Mouse (Mus musculus): ENCODE data around the gene Ctnna2. TPM values are rescaled to one million over a fixed set of nuclear protein-coding genes. Genes with fewer than 3 reads are reported as not detected.
A peak's percentile ranks its signal among the peaks of the same experiment; 100 is the strongest.

Gene Ctnna2
- 89.0 and 99.8 TPM in 2 replicates for polyA plus RNA-seq (2014; fragmentation: Nextera tagmentation; extraction: Ambion mirVana)

DNA sequence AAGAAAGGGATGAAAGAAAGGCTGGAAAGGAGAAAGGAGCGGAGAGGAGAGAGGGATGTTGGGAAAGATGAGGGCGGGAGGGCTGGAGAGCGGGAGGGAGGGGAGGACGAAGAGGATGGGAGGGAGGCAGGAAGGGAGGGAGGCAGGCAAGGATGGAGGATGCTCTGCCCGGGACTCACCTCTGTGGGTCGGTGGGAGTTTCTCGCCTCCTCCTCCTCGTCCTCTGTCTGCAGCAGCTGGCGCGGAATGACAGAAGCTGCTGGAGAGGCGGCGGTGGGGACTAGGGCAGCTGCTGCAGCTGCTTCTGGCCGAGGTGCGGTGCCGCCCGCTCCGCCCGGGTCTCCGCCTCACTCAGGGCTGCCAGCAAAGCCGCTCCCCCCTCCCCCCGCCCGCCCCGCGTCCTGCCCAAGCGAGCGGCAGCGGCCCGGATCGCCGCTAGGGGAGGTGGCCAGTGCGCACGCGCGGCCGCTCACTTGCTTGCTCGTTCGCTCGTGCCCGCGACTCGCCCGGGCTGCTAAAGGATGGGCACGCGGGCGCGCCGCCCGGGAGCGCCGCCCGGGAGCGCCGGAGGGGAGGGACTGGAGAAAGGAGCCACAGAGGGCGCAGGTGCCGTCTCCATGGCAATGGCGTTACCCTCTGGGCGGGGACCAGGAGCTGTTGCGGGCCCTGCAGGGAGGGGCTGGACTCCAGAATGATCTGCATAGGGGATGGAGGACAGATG lies at the start of gene Ctnna2:
Ctnna2 (minus strand) TSS at position 459 of the 721 bp plus-strand sequence.
- no peaks in the 10 kb centered on the region for H3K27me3 ChIP-seq (replicated peaks; ENCODE audit: control insufficient read depth, insufficient read depth, low read length)
- H3K9ac ChIP-seq (ENCODE audit: low read length) = peak within 1 kb of the TSS; percentile 72
- peak within 1 kb of the TSS; percentile 57 for H3K4me3 ChIP-seq (ENCODE audit: low read depth, low read length)
- DNase-seq (ENCODE audit: low spot score) (peak; percentile 98), ATAC-seq (peak; percentile 96)
- H3K36me3 ChIP-seq (ENCODE audit: control insufficient read depth, insufficient read depth, low read length) = no peaks in the 10 kb centered on the region
- under 1% methylated on average over 46 of the region's 58 CpGs for WGBS
- H3K4me2 ChIP-seq (ENCODE audit: low read length) = peak within 1 kb of the TSS; percentile 58
- H3K27ac ChIP-seq (ENCODE audit: low read depth, low read length) = peak within 1 kb of the TSS; percentile 97
- no peaks in the 10 kb centered on the region for H3K9me3 ChIP-seq (replicated peaks; ENCODE audit: control insufficient read depth, low read length)
- H3K4me1 ChIP-seq (ENCODE audit: control insufficient read depth, insufficient read depth, low read length) = peaks cover 24% of the 10 kb centered on the region

DNA sequence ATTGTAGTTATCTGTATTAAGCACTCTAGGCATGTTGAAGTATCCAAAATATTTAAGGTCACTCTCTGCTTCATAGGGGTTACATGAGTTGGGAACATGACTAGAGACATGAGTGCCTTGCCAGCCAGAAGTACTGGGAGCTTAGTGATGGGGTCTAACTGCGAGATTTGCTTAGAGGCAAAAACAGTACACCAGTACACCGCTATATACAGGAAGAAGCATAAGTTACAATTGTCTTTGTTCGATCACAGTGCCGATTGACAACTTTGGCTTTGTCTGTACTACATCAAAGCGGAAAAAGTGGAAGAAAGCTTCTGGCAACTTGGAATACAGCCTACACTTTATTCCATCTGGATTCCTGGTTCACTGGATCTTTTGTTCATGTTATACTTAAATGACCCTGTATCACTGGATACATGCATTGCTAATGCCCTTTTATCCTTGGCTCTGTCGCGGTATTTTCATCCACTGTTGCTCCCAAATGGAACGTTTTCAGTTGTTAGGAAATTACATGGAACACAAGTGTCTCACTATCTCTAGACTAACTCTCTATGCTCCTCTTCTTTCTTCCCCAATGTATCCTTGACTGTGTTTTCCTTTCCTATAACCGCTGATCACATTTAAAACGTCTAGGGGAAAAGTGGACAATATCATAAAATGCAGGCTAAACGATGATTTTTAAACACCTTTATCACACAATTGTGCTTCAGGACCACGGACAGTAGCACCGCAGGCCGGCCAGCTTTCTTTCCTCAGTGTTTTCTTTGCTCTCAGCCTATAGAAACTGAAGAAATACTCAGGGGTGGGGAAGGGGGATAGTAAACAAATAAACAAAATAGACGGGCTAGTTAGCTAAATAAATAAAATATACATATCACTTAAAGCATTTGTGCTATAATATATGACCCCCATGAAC lies 896 bp upstream of the Ctnna2 start:
- peak overlapping the region; percentile 58 for H3K4me2 ChIP-seq (ENCODE audit: low read length)
- H3K9me3 ChIP-seq (replicated peaks; ENCODE audit: control insufficient read depth, low read length) = no peaks in the 10 kb centered on the region
- WGBS = 5% methylated on average over 15 of the region's 15 CpGs
- peak; percentile 54 for DNase-seq (ENCODE audit: low spot score)
- no peaks in the 10 kb centered on the region for H3K27me3 ChIP-seq (replicated peaks; ENCODE audit: control insufficient read depth, insufficient read depth, low read length)
- peaks cover 24% of the 10 kb centered on the region for H3K4me1 ChIP-seq (ENCODE audit: control insufficient read depth, insufficient read depth, low read length)
- H3K27ac ChIP-seq (ENCODE audit: low read depth, low read length) = peak overlapping the region; percentile 48; the same call in 1 of the 2 replicates
- peak overlapping the region; percentile 72 for H3K9ac ChIP-seq (ENCODE audit: low read length)
- H3K36me3 ChIP-seq (ENCODE audit: control insufficient read depth, insufficient read depth, low read length) = no peaks in the 10 kb centered on the region
- ATAC-seq = peak; percentile 22; the same call in 1 of the 2 replicates
- peak overlapping the region; percentile 57 for H3K4me3 ChIP-seq (ENCODE audit: low read depth, low read length)

DNA sequence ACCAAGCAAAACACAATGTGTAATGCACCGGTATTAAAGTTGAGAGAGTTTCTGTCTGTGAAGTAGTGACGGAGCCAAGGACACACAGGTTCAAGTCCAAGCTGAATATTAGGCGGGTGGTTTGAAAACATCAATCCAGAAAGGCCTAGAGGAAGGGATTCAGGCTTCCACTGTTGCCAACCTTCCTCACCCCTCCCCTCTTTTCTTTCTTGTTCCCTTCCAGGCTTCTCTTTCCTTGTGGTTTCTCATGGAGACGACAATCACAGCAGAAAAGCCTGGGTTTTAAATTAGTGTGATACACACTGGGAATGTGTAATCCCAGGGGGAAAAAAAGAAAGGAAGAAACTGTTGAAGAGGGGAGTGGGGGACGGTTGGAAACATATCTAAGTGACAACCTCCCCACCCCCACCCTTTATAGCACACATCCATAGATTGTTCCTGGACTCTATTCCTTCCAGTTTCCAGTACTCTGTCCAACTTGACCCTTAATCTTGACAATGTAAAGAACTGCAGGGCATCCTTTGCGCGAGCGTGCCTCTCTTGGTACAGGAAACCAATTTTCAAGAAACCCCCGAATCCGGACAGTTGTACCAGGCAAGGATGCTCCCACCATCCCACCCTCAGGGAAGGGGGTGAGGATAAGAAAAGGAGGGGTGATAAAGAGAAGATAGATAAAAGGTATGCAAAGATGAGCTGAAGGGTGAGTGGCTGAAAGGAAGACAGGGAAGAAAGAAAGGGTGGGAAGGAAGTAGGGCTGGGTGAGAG lies 841 bp downstream of the Ctnna2 start:
- Histone ChIP-seq H3K9me3 (replicated peaks; ENCODE audit: control insufficient read depth, low read length) (no peaks in the 10 kb centered on the region), H3K9ac (ENCODE audit: low read length) (peak overlapping the region; percentile 72), H3K4me3 (ENCODE audit: low read depth, low read length) (peak overlapping the region; percentile 57), H3K4me2 (ENCODE audit: low read length) (peak overlapping the region; percentile 58), H3K4me1 (ENCODE audit: control insufficient read depth, insufficient read depth, low read length) (peaks cover 24% of the 10 kb centered on the region), H3K36me3 (ENCODE audit: control insufficient read depth, insufficient read depth, low read length) (no peaks in the 10 kb centered on the region), H3K27ac (ENCODE audit: low read depth, low read length) (peak overlapping the region; percentile 97), H3K27me3 (replicated peaks; ENCODE audit: control insufficient read depth, insufficient read depth, low read length) (no peaks in the 10 kb centered on the region)
- WGBS = 11% methylated on average over 10 of the region's 10 CpGs
- peak; percentile 25 for ATAC-seq
- DNase-seq (ENCODE audit: low spot score) = peak; percentile 53

DNA sequence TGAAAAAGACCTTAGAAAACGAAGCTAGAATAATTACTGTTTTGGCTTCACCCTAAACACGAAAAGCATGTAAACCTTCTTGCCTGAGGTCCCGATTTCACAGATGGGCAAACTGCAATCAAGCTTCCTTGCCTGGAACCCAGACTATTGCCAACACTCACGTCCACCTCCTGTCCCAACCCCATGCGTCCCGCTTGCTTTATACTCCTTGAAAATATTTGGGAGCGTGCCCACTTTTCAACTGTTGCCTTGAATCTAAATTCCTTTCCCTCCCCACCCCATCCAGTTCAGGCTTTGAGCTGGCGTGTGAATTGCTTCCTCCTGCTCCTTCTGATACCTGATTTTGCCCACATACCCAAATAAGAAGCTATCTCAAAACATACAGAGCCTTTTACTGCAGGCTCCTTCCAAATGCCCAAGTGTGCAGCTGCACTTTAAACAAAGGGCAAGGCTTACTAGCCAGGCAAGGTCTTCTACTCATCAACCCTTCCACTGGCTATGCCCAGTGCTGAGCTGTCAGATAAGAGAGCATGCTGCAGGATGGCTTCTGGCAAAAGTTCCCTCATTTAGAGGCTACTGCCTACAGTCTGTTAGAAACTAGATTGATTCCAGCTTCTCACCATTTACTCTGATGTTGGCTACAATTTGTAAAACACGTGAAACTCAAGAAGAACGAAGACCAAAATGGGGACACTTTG lies 8.8 kb downstream of the Ctnna2 start:
- Histone ChIP-seq H3K4me2 (ENCODE audit: low read length) (peak overlapping the region; percentile 4; the same call in 1 of the 2 replicates), H3K4me1 (ENCODE audit: control insufficient read depth, insufficient read depth, low read length) (peaks cover 15% of the 10 kb centered on the region), H3K27me3 (replicated peaks; ENCODE audit: control insufficient read depth, insufficient read depth, low read length) (no peaks in the 10 kb centered on the region), H3K4me3 (ENCODE audit: low read depth, low read length) (no peak overlapping the region), H3K27ac (ENCODE audit: low read depth, low read length) (no peak overlapping the region), H3K9ac (ENCODE audit: low read length) (peak overlapping the region; percentile 14; the same call in 1 of the 2 replicates), H3K9me3 (replicated peaks; ENCODE audit: control insufficient read depth, low read length) (no peaks in the 10 kb centered on the region), H3K36me3 (ENCODE audit: control insufficient read depth, insufficient read depth, low read length) (no peaks in the 10 kb centered on the region)
- WGBS = 22% methylated on average over 10 of the region's 10 CpGs
- ATAC-seq (peak; percentile 93), DNase-seq (ENCODE audit: low spot score) (peak; percentile 90)

DNA sequence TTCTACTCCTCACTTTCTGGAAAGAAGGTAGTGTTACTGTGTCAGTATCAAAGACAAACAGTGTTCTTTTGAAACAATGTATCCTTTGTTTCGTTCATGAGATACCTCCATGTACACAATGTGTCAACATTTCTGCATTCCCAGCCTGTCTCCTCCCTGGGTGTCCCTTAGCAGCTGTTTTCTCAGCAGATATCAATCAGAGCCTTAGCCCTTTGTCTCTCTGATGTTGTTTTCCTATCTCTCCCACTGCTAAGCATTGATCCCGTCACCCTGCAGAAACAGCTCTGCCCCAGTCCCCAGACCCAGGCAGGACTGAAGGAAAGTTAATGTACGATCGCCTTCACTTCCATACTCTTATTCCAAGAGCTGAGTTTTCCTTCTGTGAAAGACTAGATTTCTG lies 9.7 kb downstream of the Ctnna2 start:
- Histone ChIP-seq H3K9me3 (replicated peaks; ENCODE audit: control insufficient read depth, low read length) (no peaks in the 10 kb centered on the region), H3K4me2 (ENCODE audit: low read length) (no peak overlapping the region), H3K27me3 (replicated peaks; ENCODE audit: control insufficient read depth, insufficient read depth, low read length) (no peaks in the 10 kb centered on the region), H3K27ac (ENCODE audit: low read depth, low read length) (no peak overlapping the region), H3K36me3 (ENCODE audit: control insufficient read depth, insufficient read depth, low read length) (no peaks in the 10 kb centered on the region), H3K4me3 (ENCODE audit: low read depth, low read length) (no peak overlapping the region), H3K4me1 (ENCODE audit: control insufficient read depth, insufficient read depth, low read length) (peaks cover 15% of the 10 kb centered on the region), H3K9ac (ENCODE audit: low read length) (no peak overlapping the region)
- WGBS = 41% methylated on average over 4 of the region's 4 CpGs
- DNase-seq (ENCODE audit: low spot score) (no peak), ATAC-seq (peak; percentile 30; the same call in 1 of the 2 replicates)

DNA sequence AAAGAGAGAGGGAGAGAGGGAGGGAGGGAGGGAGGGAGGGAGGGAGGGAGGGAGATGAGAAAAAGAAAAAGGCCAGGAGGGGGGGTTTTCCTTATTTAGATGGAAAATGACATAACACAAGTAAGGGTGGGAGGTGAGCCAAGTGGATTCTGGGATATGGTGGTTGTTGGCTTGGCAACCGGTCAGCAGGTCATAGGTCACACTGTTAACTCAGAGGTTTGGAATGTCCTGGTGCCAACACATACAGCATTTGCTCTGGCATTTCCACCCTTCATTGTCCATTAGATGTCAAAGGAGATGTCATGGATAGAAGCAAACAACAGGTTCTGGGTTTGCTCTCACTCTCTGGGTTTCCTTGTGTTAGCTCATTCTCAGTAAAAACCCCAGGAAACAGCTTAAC lies 17.5 kb downstream of the Ctnna2 start:
- Histone ChIP-seq H3K9ac (ENCODE audit: low read length) (no peak overlapping the region), H3K9me3 (replicated peaks; ENCODE audit: control insufficient read depth, low read length) (no peaks in the 10 kb centered on the region), H3K4me3 (ENCODE audit: low read depth, low read length) (no peak overlapping the region), H3K4me2 (ENCODE audit: low read length) (no peak overlapping the region), H3K27ac (ENCODE audit: low read depth, low read length) (no peak overlapping the region), H3K4me1 (ENCODE audit: control insufficient read depth, insufficient read depth, low read length) (no peaks in the 10 kb centered on the region), H3K36me3 (ENCODE audit: control insufficient read depth, insufficient read depth, low read length) (no peaks in the 10 kb centered on the region), H3K27me3 (replicated peaks; ENCODE audit: control insufficient read depth, insufficient read depth, low read length) (no peaks in the 10 kb centered on the region)
- no peak for ATAC-seq
- 94% methylated on average over 1 of the region's 1 CpGs for WGBS
- no peak for DNase-seq (ENCODE audit: low spot score)

DNA sequence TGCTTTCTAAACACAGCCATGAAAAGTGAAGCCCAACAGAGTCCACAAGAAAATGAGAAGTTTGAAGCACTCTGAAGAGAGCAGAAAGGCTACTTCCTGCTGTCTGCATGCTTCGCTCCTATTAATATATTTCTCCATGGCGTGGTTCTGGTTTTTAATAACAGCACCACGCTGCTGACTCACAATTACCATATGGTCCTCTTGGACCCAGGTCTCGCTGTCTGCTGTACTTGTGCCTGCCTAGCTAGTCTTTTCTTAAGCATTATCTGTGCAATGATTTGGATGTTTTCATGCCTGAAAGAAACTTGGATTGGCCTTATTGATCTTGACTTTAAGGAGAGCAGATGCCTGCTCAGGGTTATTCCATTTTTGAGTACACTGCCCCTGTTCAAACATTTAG lies 28.2 kb downstream of the Ctnna2 start:
- 60% methylated on average over 4 of the region's 4 CpGs for WGBS
- Histone ChIP-seq H3K9ac (ENCODE audit: low read length) (no peak overlapping the region), H3K4me3 (ENCODE audit: low read depth, low read length) (no peak overlapping the region), H3K4me2 (ENCODE audit: low read length) (no peak overlapping the region), H3K4me1 (ENCODE audit: control insufficient read depth, insufficient read depth, low read length) (0 out of 2 replicates have a peak, but pooled peaks cover 4% of the 10 kb centered on the region), H3K27ac (ENCODE audit: low read depth, low read length) (no peak overlapping the region), H3K36me3 (ENCODE audit: control insufficient read depth, insufficient read depth, low read length) (no peaks in the 10 kb centered on the region), H3K9me3 (replicated peaks; ENCODE audit: control insufficient read depth, low read length) (no peaks in the 10 kb centered on the region), H3K27me3 (replicated peaks; ENCODE audit: control insufficient read depth, insufficient read depth, low read length) (no peaks in the 10 kb centered on the region)
- DNase-seq (ENCODE audit: low spot score) (no peak), ATAC-seq (peak; percentile 43; the same call in 1 of the 2 replicates)

DNA sequence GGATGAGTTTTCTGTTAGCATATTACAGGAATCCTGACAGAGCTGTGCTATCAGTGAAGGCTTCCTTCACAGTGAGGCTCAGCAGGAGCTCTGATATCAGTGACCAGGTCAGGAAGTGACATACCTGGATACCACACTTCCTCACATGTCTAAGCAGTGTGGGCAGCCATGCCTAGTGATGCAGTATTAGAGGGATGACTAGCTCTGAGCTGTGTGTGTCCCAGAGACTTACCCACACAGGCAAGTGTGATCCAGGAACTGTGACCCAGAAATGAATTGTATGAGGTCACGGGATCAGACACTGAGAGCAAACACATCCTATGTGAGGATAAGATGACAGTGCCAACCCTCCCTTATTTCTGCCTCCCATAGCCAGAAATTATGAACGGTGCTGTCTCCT lies 28.8 kb downstream of the Ctnna2 start:
- H3K9ac ChIP-seq (ENCODE audit: low read length) = no peak overlapping the region
- H3K27me3 ChIP-seq (replicated peaks; ENCODE audit: control insufficient read depth, insufficient read depth, low read length) = no peaks in the 10 kb centered on the region
- 77% methylated on average over 2 of the region's 2 CpGs for WGBS
- no peaks in the 10 kb centered on the region for H3K9me3 ChIP-seq (replicated peaks; ENCODE audit: control insufficient read depth, low read length)
- ATAC-seq (0 out of 2 replicates have a peak, but pooled peaks have one; percentile 30), DNase-seq (ENCODE audit: low spot score) (no peak)
- H3K36me3 ChIP-seq (ENCODE audit: control insufficient read depth, insufficient read depth, low read length) = no peaks in the 10 kb centered on the region
- H3K4me2 ChIP-seq (ENCODE audit: low read length) = no peak overlapping the region
- no peak overlapping the region for H3K4me3 ChIP-seq (ENCODE audit: low read depth, low read length)
- H3K4me1 ChIP-seq (ENCODE audit: control insufficient read depth, insufficient read depth, low read length) = 0 out of 2 replicates have a peak, but pooled peaks cover 4% of the 10 kb centered on the region
- H3K27ac ChIP-seq (ENCODE audit: low read depth, low read length) = no peak overlapping the region

Data from forebrain, embryonic 14.5 days (tissue).